Mouse (Mus musculus) limb, embryonic 15.5 days (tissue): Measurements from ENCODE around the gene Agap2. TPM values are rescaled to one million over a fixed set of nuclear protein-coding genes. Genes with fewer than 3 reads are reported as not detected.
A peak's percentile ranks its signal among the peaks of the same experiment; 100 is the strongest.
"Not testable (repeated sequence)": the region's sequence is repeated elsewhere in the genome, so short reads cannot be mapped to it uniquely, and the experiment has no call there.

ENCODE experiments used
- ATAC-seq: fragments of 200-750 bp; cut with Nextera tagmentation; 2 replicates; pipeline ENCODE4 v1.8.0; 2017; ENCODE audit warnings: low read depth, moderate TSS enrichment; ENCODE audit not compliant: insufficient number of reproducible peaks, low FRiP score, low TSS enrichment
- H3K27ac ChIP-seq: fragments of 300-500 bp; sonication (generic); 2 replicates; pipeline ENCODE4 v1.5.1; 2015; ENCODE audit warnings: moderate library complexity, mild to moderate bottlenecking, inconsistent platforms
- H3K27me3 ChIP-seq: fragments of 300-500 bp; sonication (generic); 2 replicates; pipeline ENCODE4 v1.6.1; 2015; ENCODE audit warnings: inconsistent platforms
- H3K36me3 ChIP-seq: fragments of 300-500 bp; sonication (generic); 2 replicates; pipeline ENCODE4 v1.6.1; 2015; ENCODE audit warnings: inconsistent platforms
- H3K4me1 ChIP-seq: fragments of 300-500 bp; sonication (generic); 2 replicates; pipeline ENCODE4 v1.6.1; 2015; ENCODE audit warnings: inconsistent platforms
- H3K4me2 ChIP-seq: fragments of 300-500 bp; sonication (generic); 2 replicates; pipeline ENCODE4 v1.6.1; 2015; ENCODE audit warnings: mild to moderate bottlenecking, inconsistent platforms
- H3K4me3 ChIP-seq: fragments of 300-500 bp; sonication (generic); 2 replicates; pipeline ENCODE4 v1.5.1; 2015; ENCODE audit warnings: mild to moderate bottlenecking, inconsistent platforms
- H3K9ac ChIP-seq: fragments of 300-500 bp; sonication (generic); 2 replicates; pipeline ENCODE4 v1.6.1; 2015; ENCODE audit warnings: inconsistent platforms
- H3K9me3 ChIP-seq: fragments of 300-500 bp; sonication (generic); 2 replicates; pipeline ENCODE4 v1.6.1; 2016; ENCODE audit warnings: inconsistent platforms
- WGBS: fragments of 180-500 bp; shearing (Covaris S2); methylation state at CpG from one replicate; pipeline ENCODE4 v1.1.7; 2015; 5-methylcytosine and 5-hydroxymethylcytosine counted together
- polyA plus RNA-seq: library from polyadenylated mRNA; unstranded; fragments of >200 nt; fragmentation: Nextera tagmentation; extraction: Ambion mirVana; gene quantifications from 2 replicates; pipeline ENCODE4 v1.2.1, GENCODE M21; 2015

The Agap2 gene
- polyA plus RNA-seq, 1 experiment from 2014 or later = 0.10 TPM

DNA sequence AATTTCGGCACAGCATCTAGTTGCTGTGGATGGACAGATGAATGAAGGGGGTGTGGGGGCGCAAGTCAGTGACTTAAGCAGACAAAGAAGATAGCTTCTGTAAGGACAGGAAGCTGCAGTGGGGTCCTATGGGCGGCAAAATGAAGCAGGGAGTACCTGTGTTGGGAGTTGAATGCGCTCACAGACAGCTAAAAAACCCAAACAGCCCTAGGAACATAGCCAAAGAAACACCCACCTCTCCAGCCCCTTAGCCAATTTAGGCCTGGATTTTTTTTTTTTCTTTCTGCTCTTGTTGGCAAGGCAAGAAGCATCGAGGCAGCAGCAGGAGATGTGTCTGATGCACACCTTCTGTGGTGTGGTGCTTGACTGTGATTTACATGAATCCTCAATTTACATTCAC is 14.0 kb upstream of the Agap2 start:
- Histone ChIP-seq H3K4me3 (no peak overlapping the region), H3K9ac (no peak overlapping the region), H3K36me3 (peaks cover 30% of the 10 kb centered on the region), H3K9me3 (no peaks in the 10 kb centered on the region), H3K27ac (no peak overlapping the region), H3K27me3 (peaks cover 16% of the 10 kb centered on the region), H3K4me2 (no peak overlapping the region), H3K4me1 (peaks cover 36% of the 10 kb centered on the region)
- no peak for ATAC-seq
- WGBS = 46% methylated on average over 5 of the region's 5 CpGs

DNA sequence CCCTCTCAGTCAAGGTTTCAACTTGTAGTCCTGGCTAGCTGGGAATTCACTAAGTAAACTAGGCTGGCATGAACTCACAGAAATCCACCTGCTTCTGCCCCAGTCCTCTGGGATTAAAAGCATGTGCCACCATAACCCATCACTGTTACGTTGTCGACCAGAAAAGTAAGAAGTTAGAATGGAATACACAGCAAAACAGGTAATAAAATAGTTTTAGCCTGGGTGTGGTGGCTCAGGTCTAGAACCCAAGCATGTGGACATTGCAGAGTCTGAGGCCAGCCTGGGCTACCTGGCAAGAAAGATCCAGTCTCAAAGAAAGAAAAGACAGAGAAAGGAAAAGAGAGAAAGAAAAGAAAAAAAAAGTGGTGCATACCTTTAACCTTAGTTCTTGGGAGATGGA is 13.6 kb upstream of the Agap2 start:
- WGBS = 65% methylated on average over 2 of the region's 2 CpGs
- H3K9me3 ChIP-seq = no peaks in the 10 kb centered on the region
- no peak overlapping the region for H3K4me3 ChIP-seq
- no peak overlapping the region for H3K27ac ChIP-seq
- no peak overlapping the region for H3K4me2 ChIP-seq
- peaks cover 37% of the 10 kb centered on the region for H3K4me1 ChIP-seq
- H3K9ac ChIP-seq = no peak overlapping the region
- H3K27me3 ChIP-seq = peaks cover 16% of the 10 kb centered on the region
- H3K36me3 ChIP-seq = peaks cover 30% of the 10 kb centered on the region
- ATAC-seq = no peak

DNA sequence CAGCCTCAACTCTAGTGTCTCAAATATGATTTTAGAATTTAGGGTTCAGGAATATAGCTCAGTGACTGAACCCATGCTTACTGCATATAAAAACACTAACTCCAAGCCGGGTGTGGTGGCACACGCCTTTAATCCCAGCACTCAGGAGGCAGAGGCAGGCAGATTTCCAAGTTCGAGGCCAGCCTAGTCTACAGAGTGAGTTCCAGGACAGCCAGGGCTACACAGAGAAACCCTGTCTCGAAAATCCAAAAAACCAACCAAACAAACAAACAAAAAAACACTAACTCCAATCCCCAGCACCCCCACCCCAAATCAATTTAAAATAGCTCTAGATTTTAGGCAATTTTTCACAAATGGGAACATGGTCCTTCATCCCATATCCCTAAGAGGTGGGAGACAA is 13.0 kb upstream of the Agap2 start:
- not testable (repeated sequence) for H3K4me2 ChIP-seq, H3K27ac ChIP-seq, H3K9ac ChIP-seq, H3K9me3 ChIP-seq, ATAC-seq, H3K4me3 ChIP-seq
- Histone ChIP-seq H3K27me3 (peaks cover 16% of the 10 kb centered on the region), H3K4me1 (peaks cover 37% of the 10 kb centered on the region), H3K36me3 (peaks cover 31% of the 10 kb centered on the region)
- WGBS = 81% methylated on average over 4 of the region's 4 CpGs

- peaks cover 13% of the 10 kb centered on the region for H3K27me3 ChIP-seq
- H3K9me3 ChIP-seq = no peaks in the 10 kb centered on the region
- no peak overlapping the region for H3K4me3 ChIP-seq
- H3K4me1 ChIP-seq = peaks cover 37% of the 10 kb centered on the region
- no peak for ATAC-seq
- H3K27ac ChIP-seq = no peak overlapping the region
- 70% methylated on average over 5 of the region's 5 CpGs for WGBS
- no peak overlapping the region for H3K4me2 ChIP-seq
- H3K9ac ChIP-seq = no peak overlapping the region
- peaks cover 31% of the 10 kb centered on the region for H3K36me3 ChIP-seq
Measured at GRCm38 (mm10) chr10:127062503-127062902, 12.6 kb upstream of the Agap2 start.

GRCm38 (mm10) chr10:127063239-127063872 is 11.7 kb upstream of the Agap2 start, which contains the start of gene Cdk4:
Cdk4 (plus strand) TSS chr10:127063534.
- H3K9me3 ChIP-seq = no peaks in the 10 kb centered on the region
- peaks cover 13% of the 10 kb centered on the region for H3K27me3 ChIP-seq
- peak within 1 kb of the TSS; percentile 82 for H3K4me3 ChIP-seq
- H3K4me1 ChIP-seq = peaks cover 38% of the 10 kb centered on the region
- WGBS = under 1% methylated on average over 46 of the region's 46 CpGs
- H3K36me3 ChIP-seq = peaks cover 38% of the 10 kb centered on the region
- peak; percentile 93 for ATAC-seq
- H3K9ac ChIP-seq = peak within 1 kb of the TSS; percentile 80
- H3K4me2 ChIP-seq = peak within 1 kb of the TSS; percentile 76
- H3K27ac ChIP-seq = peak within 1 kb of the TSS; percentile 88

DNA sequence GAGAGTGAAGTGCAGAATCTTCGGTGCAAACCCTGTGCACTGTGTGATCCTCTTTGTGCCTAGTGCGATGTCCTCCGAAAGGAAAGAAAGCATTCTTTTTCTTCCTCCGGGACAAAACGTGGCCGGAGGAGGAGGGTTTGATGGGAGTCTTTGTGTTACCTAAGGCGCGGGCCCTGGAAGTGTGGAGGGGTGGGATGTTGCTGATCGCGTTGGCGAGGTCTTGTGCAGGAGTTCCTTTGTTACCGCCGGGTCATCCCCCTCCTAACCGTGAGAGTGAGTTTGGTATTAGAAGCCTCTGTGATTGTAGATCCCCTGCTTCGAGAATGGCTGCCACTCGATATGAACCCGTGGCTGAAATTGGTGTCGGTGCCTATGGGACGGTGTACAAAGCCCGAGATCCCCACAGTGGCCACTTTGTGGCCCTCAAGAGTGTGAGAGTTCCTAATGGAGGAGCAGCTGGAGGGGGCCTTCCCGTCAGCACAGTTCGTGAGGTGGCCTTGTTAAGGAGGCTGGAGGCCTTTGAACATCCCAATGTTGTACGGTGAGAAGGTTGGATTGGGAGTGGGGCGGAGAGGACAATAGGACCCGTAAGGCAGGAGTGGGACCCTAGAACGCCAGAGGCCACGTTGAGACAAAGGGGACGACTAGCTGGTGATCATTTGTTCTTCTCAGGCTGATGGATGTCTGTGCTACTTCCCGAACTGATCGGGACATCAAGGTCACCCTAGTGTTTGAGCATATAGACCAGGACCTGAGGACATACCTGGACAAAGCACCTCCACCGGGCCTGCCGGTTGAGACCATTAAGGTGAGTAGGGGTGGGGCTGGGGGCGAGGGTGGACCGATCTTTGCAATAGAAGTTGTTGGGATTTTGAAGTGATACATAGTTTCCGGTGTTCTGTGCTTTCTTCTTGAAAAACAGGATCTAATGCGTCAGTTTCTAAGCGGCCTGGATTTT is 10.9 kb upstream of the Agap2 start:
- Histone ChIP-seq H3K4me2 (peak overlapping the region; percentile 76), H3K4me3 (peak overlapping the region; percentile 82), H3K9ac (peak overlapping the region; percentile 80), H3K27ac (peak overlapping the region; percentile 88), H3K27me3 (peaks cover 13% of the 10 kb centered on the region), H3K9me3 (no peaks in the 10 kb centered on the region), H3K36me3 (peaks cover 40% of the 10 kb centered on the region), H3K4me1 (peaks cover 38% of the 10 kb centered on the region)
- no peak for ATAC-seq
- WGBS = 10% methylated on average over 37 of the region's 37 CpGs

DNA sequence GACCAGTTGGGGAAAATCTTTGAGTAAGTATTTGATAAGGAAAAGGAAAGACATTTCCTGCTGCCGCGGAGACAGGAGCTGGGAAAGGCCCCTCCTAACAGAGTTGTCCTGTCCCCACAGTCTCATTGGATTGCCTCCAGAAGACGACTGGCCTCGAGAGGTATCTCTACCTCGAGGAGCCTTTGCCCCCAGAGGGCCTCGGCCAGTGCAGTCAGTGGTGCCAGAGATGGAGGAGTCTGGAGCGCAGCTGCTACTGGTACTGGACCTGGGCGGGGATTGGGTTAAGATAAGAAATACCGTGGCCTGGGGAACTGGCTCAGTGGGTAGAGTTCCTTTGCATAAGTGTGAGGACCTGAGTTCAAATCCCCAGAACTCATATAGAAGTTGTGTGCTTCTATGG is 9.1 kb upstream of the Agap2 start:
- H3K4me2 ChIP-seq = no peak overlapping the region

GRCm38 (mm10) chr10:127066519-127067018 is 8.5 kb upstream of the Agap2 start:
- Histone ChIP-seq H3K27me3 (no peaks in the 10 kb centered on the region), H3K9ac (no peak overlapping the region), H3K4me3 (no peak overlapping the region), H3K4me1 (peaks cover 39% of the 10 kb centered on the region), H3K9me3 (no peaks in the 10 kb centered on the region), H3K27ac (no peak overlapping the region), H3K36me3 (peaks cover 40% of the 10 kb centered on the region), H3K4me2 (no peak overlapping the region)
- WGBS = 93% methylated on average over 14 of the region's 14 CpGs
- no peak for ATAC-seq

More for the DNA sequence above, 9.1 kb upstream of the Agap2 start:
- Histone ChIP-seq H3K4me3 (no peak overlapping the region), H3K4me1 (peaks cover 36% of the 10 kb centered on the region), H3K9me3 (no peaks in the 10 kb centered on the region), H3K36me3 (peaks cover 40% of the 10 kb centered on the region), H3K27me3 (peaks cover 4% of the 10 kb centered on the region; the same call in 1 of the 2 replicates), H3K27ac (no peak overlapping the region), H3K9ac (no peak overlapping the region)
- 86% methylated on average over 9 of the region's 9 CpGs for WGBS
- no peak for ATAC-seq

- ATAC-seq = no peak
- Histone ChIP-seq H3K4me1 (peaks cover 39% of the 10 kb centered on the region), H3K27ac (peak overlapping the region; percentile 95), H3K4me3 (peak overlapping the region; percentile 68), H3K4me2 (peak overlapping the region; percentile 74), H3K9ac (peak overlapping the region; percentile 10; the same call in 1 of the 2 replicates), H3K9me3 (no peaks in the 10 kb centered on the region), H3K36me3 (peaks cover 40% of the 10 kb centered on the region), H3K27me3 (no peaks in the 10 kb centered on the region)
- 71% methylated on average over 9 of the region's 9 CpGs for WGBS
Measured at GRCm38 (mm10) chr10:127068360-127069038, 6.6 kb upstream of the Agap2 start.

GRCm38 (mm10) chr10:127069281-127070189 is 5.5 kb upstream of the Agap2 start:
- Histone ChIP-seq H3K4me2 (peak overlapping the region; percentile 74), H3K9ac (peak overlapping the region; percentile 51), H3K27ac (peak overlapping the region; percentile 95), H3K27me3 (no peaks in the 10 kb centered on the region), H3K4me1 (peaks cover 37% of the 10 kb centered on the region), H3K4me3 (peak overlapping the region; percentile 68), H3K36me3 (peaks cover 40% of the 10 kb centered on the region), H3K9me3 (no peaks in the 10 kb centered on the region)
- peak; percentile 66; the same call in 1 of the 2 replicates for ATAC-seq
- WGBS = 7% methylated on average over 30 of the region's 30 CpGs
